Mouse (Mus musculus): ENCODE data around the gene F2rl3. TPM values are rescaled to one million over a fixed set of nuclear protein-coding genes. Genes with fewer than 3 reads are reported as not detected.

Gene F2rl3
- total RNA-seq, 2 experiments from 2014 or later = 1.1 to 2.1 TPM

DNA sequence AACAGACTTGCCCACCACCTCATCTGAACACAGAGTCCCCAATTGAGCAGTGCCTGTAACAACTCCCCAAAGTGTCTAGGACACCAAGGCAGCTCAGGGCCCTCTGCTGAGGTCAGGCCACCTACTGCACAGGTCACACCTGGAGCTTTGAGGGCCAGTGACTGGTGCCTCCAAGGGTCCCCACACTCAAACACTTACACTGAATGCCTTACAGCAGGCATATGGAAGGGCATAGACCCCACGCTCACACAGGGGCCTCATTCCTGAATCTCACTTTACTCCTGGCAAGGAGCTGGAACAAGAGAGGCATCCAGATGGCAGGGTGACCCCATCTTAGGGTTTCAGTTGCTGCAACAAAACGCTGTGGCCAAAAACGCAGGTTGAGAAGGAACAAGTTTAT, 1.5 kb upstream of the F2rl3 start:
- intact Hi-C loops (cut with DNase I) = no loop called here
- no peak for DNase-seq

- DNase-seq = no peak
- intact Hi-C loops (cut with DNase I) = no loop called here
Measured at GRCm38 (mm10) chr8:72762306-72762705, 626 bp downstream of the F2rl3 start.

GRCm38 (mm10) chr8:72765696-72766095, 4.0 kb downstream of the F2rl3 start:
- intact Hi-C loops (cut with DNase I) = no loop called here
- DNase-seq = no peak

DNA sequence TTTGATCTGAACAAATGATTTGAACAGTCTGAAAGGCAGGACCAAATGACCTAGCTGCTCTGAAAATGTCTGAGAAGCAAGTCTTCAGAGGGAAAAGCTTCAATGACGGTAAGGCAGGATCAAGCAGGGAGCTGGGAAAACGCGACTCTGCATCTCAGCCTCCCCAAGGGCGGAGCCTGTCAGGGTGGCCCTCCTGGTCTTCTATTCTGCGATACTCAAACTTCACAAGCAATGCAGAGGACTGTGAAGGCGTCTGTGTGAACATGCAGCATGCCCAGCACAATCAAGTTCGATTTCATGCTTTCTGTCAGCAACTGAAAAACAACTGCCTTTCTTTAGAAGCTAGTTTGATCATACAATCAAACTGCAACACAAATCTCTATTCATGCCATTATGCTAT, 5.1 kb downstream of the F2rl3 start:
- DNase-seq = no peak
- intact Hi-C loops (cut with DNase I) = no loop called here

GRCm38 (mm10) chr8:72777797-72778196, 16.1 kb downstream of the F2rl3 start:
- intact Hi-C loops (cut with DNase I) = no loop called here
- no peak for DNase-seq

DNA sequence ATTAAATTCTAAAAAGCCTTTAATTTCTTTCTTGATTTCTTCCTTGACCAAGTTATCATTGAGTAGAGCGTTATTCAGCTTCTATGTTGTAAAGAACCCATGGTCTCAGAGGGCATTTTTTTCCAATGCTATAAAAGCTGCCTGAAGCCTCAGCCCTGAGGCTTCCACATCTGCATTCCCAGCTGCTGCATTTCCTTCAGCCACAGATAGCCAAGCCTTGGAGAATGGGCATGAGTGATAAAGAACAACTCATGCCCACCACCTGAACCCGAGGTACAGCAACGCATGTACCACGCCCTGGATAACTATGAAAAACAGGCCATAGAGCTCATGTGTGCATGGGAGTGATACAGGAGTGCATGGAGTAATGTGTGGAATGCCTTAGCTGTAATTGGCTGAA, 19.0 kb downstream of the F2rl3 start:
- no peak for DNase-seq

GRCm38 (mm10) chr8:72801583-72801982, 39.9 kb downstream of the F2rl3 start:
- no peak for DNase-seq
- intact Hi-C loops (cut with DNase I) = no loop called here

More for the DNA sequence above, 19.0 kb downstream of the F2rl3 start:
- intact Hi-C loops (cut with DNase I) = no loop called here

GRCm38 (mm10) chr8:72812690-72813089, 51.0 kb downstream of the F2rl3 start:
- intact Hi-C loops (cut with DNase I) = no loop called here
- no peak for DNase-seq

Other genes starting within 250 kb of the F2rl3 start
- gene Med26, start 213.6 kb upstream of the F2rl3 start, total RNA-seq (2021) = 1 to 10 TPM; 7.6 to 7.9 TPM
- 100 to 1,000 TPM; 129 to 135 TPM for gene Smim7, start 190.8 kb upstream of the F2rl3 start, total RNA-seq (2021)
- gene Tmem38a, start 189.8 kb upstream of the F2rl3 start, total RNA-seq (2021) = 100 to 1,000 TPM; 447 to 482 TPM
- under 1 TPM; 0.24 to 0.25 TPM for gene Nwd1, start 115.2 kb upstream of the F2rl3 start, total RNA-seq (2021)
- gene Sin3b, start 38.6 kb upstream of the F2rl3 start, total RNA-seq (2021) = 10 to 100 TPM; 77.3 to 80.6 TPM

Measured in heart, postnatal 36 days (tissue).